Mouse (Mus musculus) intestine, postnatal 0 days (tissue): ENCODE results near the gene Cd86. TPM values are rescaled to one million over a fixed set of nuclear protein-coding genes. Genes with fewer than 3 reads are reported as not detected.

Experiments
- ATAC-seq: fragments of 200-750 bp; cut with Nextera tagmentation; 2 replicates; pipeline ENCODE4 v1.8.0; 2017; ENCODE audit warnings: mild to moderate bottlenecking, moderate TSS enrichment, moderate library complexity
- H3K27ac ChIP-seq: fragments of 300-500 bp; sonication (generic); 2 replicates; pipeline ENCODE4 v1.5.1; 2014; ENCODE audit warnings: mild to moderate bottlenecking, low read depth, low read length, moderate library complexity
- H3K27me3 ChIP-seq: fragments of 300-500 bp; sonication (generic); replicated peaks from 2 replicates; pipeline ENCODE4 v1.6.1; 2014; ENCODE audit warnings: low read length, mixed read lengths; ENCODE audit not compliant: control insufficient read depth, insufficient read depth
- H3K36me3 ChIP-seq: fragments of 300-500 bp; sonication (generic); 2 replicates; pipeline ENCODE4 v1.6.1; 2014; ENCODE audit warnings: mild to moderate bottlenecking, moderate library complexity; ENCODE audit not compliant: control insufficient read depth, insufficient read depth
- H3K4me1 ChIP-seq: fragments of 300-500 bp; sonication (generic); replicated peaks from 2 replicates; pipeline ENCODE4 v1.6.1; 2014; ENCODE audit warnings: antibody characterized with exemption, low read length, mixed read lengths; ENCODE audit not compliant: control insufficient read depth, insufficient read depth
- H3K4me2 ChIP-seq: fragments of 300-500 bp; sonication (generic); replicated peaks from 2 replicates; pipeline ENCODE4 v1.6.1; 2014; ENCODE audit warnings: low read depth, mild to moderate bottlenecking, moderate library complexity
- H3K4me3 ChIP-seq: fragments of 300-500 bp; sonication (generic); 2 replicates; pipeline ENCODE4 v1.5.1; 2014; ENCODE audit warnings: low read depth, low read length
- H3K9ac ChIP-seq: fragments of 300-500 bp; sonication (generic); 2 replicates; pipeline ENCODE4 v1.6.1; 2014; ENCODE audit warnings: mild to moderate bottlenecking, low read depth, low read length
- H3K9me3 ChIP-seq: fragments of 300-500 bp; sonication (generic); 2 replicates; pipeline ENCODE4 v1.6.1; 2016; ENCODE audit warnings: mixed run types; ENCODE audit not compliant: control insufficient read depth
- CTCF ChIP-seq: sonication (generic); IDR thresholded peaks from 2 replicates; pipeline ENCODE4 v1.5.1; 2016; ENCODE audit warnings: low read depth, mild to moderate bottlenecking, control low read depth, antibody characterized with exemption, moderate library complexity
- WGBS: fragments of 180-500 bp; shearing (Covaris S2); extraction: QIAGEN DNeasy Blood & Tissue Kit; methylation state at CpG from one replicate; pipeline ENCODE4 v1.1.7; 2014; 5-methylcytosine and 5-hydroxymethylcytosine counted together
- polyA plus RNA-seq: library from polyadenylated mRNA; unstranded; fragments of >200 nt; fragmentation: Nextera tagmentation; extraction: Ambion mirVana; gene quantifications from 2 replicates; pipeline ENCODE4 v1.2.1, GENCODE M21; 2015

Gene Cd86
- 1.2 and 1.6 TPM in 2 replicates for polyA plus RNA-seq

DNA sequence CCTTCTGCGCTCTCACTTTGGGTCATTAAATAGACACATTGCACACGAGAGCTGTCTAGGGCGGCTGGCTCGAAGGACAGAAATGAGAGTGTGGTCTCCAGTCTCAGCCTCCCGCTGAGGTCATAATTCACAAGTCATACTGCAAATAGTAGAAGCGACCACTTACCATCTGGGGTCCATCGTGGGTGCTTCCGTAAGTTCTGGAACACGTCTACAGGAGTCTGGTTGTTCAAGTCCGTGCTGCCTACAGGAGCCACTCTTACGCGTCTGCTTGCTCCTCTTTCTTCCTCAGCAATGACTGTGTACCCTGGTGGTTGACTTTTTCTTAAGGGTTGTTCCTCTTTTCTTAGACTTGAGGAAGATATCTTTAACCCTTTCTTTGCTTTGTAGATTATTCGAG lies at the start of gene Cd86:
Gene Cd86 (minus strand): TSS at position 300 of the 400 bp plus-strand sequence.
- H3K4me2 ChIP-seq, result no peak within 1 kb of the TSS
- no peak within 1 kb of the TSS for H3K9ac ChIP-seq
- H3K36me3 ChIP-seq, result no peaks in the 10 kb centered on the region
- no peak for TF ChIP-seq CTCF
- no peak within 1 kb of the TSS for H3K27ac ChIP-seq
- H3K27me3 ChIP-seq, result no peaks in the 10 kb centered on the region
- no peak within 1 kb of the TSS for H3K4me3 ChIP-seq
- no peak for ATAC-seq
- H3K9me3 ChIP-seq, result no peaks in the 10 kb centered on the region
- H3K4me1 ChIP-seq, result no peaks in the 10 kb centered on the region
- 76% methylated on average over 13 of the region's 13 CpGs for WGBS

DNA sequence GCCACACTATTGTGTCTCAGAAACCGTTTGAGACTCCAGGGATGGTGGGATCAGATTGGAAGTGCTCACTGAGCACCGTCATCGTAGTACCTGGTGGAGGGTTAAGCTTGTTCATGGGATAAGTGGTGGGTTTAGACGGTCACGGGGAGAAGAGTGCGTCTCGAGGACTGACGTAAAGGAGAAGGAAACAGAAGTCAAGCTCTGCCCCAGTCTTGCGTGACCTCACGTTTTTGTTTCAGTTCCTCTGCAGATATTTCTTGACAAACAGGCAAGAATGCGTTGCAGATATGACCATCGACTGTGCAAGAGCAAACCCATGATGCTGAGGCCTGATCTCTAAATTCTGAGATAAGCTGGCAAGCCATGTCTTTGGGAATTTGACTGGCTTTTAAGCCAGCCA lies 45.9 kb upstream of the Cd86 start:
- Histone ChIP-seq H3K9me3 (no peaks in the 10 kb centered on the region), H3K4me2 (no peak overlapping the region), H3K4me3 (no peak overlapping the region), H3K4me1 (no peaks in the 10 kb centered on the region), H3K27me3 (no peaks in the 10 kb centered on the region), H3K36me3 (no peaks in the 10 kb centered on the region), H3K9ac (no peak overlapping the region), H3K27ac (no peak overlapping the region)
- TF ChIP-seq CTCF, result no peak
- ATAC-seq, result no peak
- 87% methylated on average over 12 of the region's 12 CpGs for WGBS

DNA sequence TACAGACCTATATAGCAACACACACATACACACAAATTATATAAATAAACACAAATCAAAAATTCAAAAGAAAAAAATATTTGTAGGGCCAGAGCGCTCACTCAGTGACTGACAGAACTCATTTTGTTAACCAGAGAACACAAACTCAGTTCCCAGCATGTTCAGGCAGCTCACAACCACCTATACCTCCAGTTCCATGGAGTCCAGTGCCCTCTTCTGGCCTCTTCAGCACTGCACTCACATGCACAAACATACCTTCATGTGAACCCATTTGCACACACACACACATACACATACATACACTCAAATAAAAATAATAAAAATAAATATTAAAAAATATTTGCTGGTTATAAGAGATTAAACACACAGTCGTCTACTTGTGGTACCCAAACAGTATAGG lies 44.9 kb upstream of the Cd86 start:
- peak; percentile 53 for TF ChIP-seq CTCF
- no peak overlapping the region for H3K4me2 ChIP-seq
- H3K27me3 ChIP-seq, result no peaks in the 10 kb centered on the region
- WGBS, result 99% methylated on average over 2 of the region's 2 CpGs
- no peaks in the 10 kb centered on the region for H3K9me3 ChIP-seq
- H3K27ac ChIP-seq, result no peak overlapping the region
- no peak overlapping the region for H3K9ac ChIP-seq
- no peak for ATAC-seq
- no peak overlapping the region for H3K4me3 ChIP-seq
- H3K4me1 ChIP-seq, result no peaks in the 10 kb centered on the region
- no peaks in the 10 kb centered on the region for H3K36me3 ChIP-seq

DNA sequence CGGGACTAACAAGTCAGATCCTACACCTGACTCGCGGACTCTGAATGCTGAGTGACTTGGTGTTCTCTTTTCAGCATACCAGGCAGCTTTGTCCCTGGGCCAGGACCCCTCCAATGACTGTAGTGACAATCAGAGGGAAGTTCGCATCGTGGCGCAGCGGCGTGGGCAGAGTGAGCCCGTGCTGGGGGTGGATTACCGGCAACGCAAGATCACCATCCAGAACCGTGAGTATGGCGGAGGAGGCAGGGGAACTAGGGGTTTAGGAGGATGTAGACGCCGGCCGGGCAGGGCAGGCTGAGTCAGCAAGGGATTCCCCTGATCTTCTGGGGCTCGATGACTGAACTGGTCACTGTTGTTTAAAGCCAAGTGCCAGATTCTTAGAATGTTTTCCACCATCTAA lies 43.5 kb upstream of the Cd86 start:
- no peak for ATAC-seq
- Histone ChIP-seq H3K4me2 (no peak overlapping the region), H3K27me3 (no peaks in the 10 kb centered on the region), H3K9me3 (no peaks in the 10 kb centered on the region), H3K9ac (no peak overlapping the region), H3K4me3 (no peak overlapping the region), H3K27ac (no peak overlapping the region), H3K4me1 (no peaks in the 10 kb centered on the region), H3K36me3 (no peaks in the 10 kb centered on the region)
- TF ChIP-seq CTCF, result no peak
- WGBS, result 90% methylated on average over 17 of the region's 17 CpGs

DNA sequence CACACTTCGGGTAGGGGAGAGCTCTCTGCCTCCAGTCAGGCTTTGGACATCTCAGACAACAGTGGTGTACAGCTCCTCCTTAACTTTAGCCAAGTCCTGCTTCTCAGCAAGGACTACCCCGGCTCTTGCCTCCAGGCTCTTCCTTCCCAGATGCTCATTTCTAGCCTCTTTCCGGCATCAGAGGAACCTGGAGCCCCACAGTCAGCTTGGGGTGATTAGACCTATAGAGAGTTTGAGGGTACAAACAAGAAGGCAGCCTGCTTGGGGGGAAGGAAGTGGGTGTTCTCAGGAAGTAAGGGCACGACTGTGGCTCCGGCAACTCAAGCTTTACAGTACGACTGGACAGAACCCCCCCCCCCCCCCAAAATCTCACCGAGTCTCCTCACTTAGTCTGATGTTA lies 42.9 kb upstream of the Cd86 start:
- Histone ChIP-seq H3K27ac (no peak overlapping the region), H3K9me3 (no peaks in the 10 kb centered on the region), H3K9ac (no peak overlapping the region), H3K4me2 (no peak overlapping the region), H3K4me3 (no peak overlapping the region), H3K36me3 (no peaks in the 10 kb centered on the region), H3K27me3 (no peaks in the 10 kb centered on the region), H3K4me1 (no peaks in the 10 kb centered on the region)
- no peak for ATAC-seq
- WGBS, result 78% methylated on average over 7 of the region's 7 CpGs
- no peak for TF ChIP-seq CTCF

DNA sequence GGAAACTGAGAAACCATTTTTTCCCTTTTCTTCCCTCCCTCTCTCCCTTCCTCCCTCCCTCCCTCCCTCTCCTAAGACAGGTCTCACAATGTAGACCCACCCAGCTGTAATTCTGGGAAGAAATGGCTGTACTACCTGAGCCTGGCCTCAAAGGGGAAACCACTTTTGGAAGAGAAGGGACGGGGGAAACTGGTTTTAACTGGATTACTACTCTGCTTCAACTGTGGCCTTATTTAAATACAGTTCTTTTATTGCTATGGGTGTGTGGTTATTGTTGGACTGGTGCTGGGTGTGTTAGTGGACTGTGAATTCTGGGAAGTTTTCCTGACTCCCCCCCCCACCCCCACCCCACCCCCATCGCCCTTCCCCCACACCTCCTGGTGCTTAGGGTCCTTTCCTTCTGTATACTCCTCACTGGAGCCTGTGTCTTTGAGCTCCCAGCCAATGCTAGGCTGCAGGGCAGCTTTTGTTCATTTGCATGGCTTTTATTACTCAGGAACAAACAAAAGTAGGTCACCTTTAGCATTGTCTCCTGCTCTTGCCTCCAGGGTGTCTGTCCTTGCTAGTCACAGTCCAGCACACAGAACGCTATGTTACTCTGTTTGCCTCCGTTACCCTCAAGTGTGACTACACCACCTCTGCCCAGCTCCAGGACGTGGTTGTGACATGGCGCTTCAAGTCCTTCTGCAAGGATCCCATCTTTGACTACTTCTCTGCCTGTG lies 42.0 kb upstream of the Cd86 start:
- Histone ChIP-seq H3K27me3 (no peaks in the 10 kb centered on the region), H3K27ac (no peak overlapping the region), H3K4me1 (no peaks in the 10 kb centered on the region), H3K9me3 (no peaks in the 10 kb centered on the region), H3K9ac (no peak overlapping the region), H3K36me3 (no peaks in the 10 kb centered on the region), H3K4me2 (no peak overlapping the region), H3K4me3 (no peak overlapping the region)
- 61% methylated on average over 6 of the region's 6 CpGs for WGBS
- peak; percentile 81 for ATAC-seq
- TF ChIP-seq CTCF, result no peak
